Mouse (Mus musculus): ENCODE results near the gene Camk2d.

GRCm38 (mm10) chr3:126652361-126652760 is 56.3 kb downstream of the Camk2d start:
- TF ChIP-seq CTCF (IDR thresholded peaks at IDR 0.05; ENCODE audit: low read depth) (no peak), EP300 (optimal IDR thresholded peaks at IDR 0.05) (no peak)

Measured in stomach, postnatal 0 days (tissue).